Mouse (Mus musculus) forebrain, postnatal 0 days (tissue): ENCODE results near the gene Bloc1s4. TPM values are rescaled to one million over a fixed set of nuclear protein-coding genes. Genes with fewer than 3 reads are reported as not detected.

Source experiments
- ATAC-seq: fragments of 200-750 bp; cut with Nextera tagmentation; 2 replicates; pipeline ENCODE4 v1.8.0; 2017; ENCODE audit warnings: mild to moderate bottlenecking, moderate library complexity
- DNase-seq: peaks from one replicate; pipeline ENCODE4 v3.0.0-alpha.2; 2015
- H3K27ac ChIP-seq: fragments of 300-500 bp; sonication (generic); 2 replicates; pipeline ENCODE4 v1.5.1; 2014; ENCODE audit warnings: low read depth, mild to moderate bottlenecking, antibody characterized with exemption, low read length, moderate library complexity, mixed read lengths
- H3K27me3 ChIP-seq: fragments of 300-500 bp; sonication (generic); 2 replicates; pipeline ENCODE4 v1.6.1; 2014; ENCODE audit warnings: mild to moderate bottlenecking, low read length, mixed read lengths; ENCODE audit not compliant: insufficient read depth
- H3K36me3 ChIP-seq: fragments of 300-500 bp; sonication (generic); 2 replicates; pipeline ENCODE4 v1.6.1; 2014; ENCODE audit warnings: mild to moderate bottlenecking, moderate library complexity; ENCODE audit not compliant: insufficient read depth
- H3K4me1 ChIP-seq: fragments of 300-500 bp; sonication (generic); 2 replicates; pipeline ENCODE4 v1.6.1; 2014; ENCODE audit warnings: antibody characterized with exemption; ENCODE audit not compliant: insufficient read depth
- H3K4me2 ChIP-seq: fragments of 300-500 bp; sonication (generic); 2 replicates; pipeline ENCODE4 v1.6.1; 2014; ENCODE audit warnings: low read depth, mild to moderate bottlenecking, moderate library complexity
- H3K4me3 ChIP-seq: fragments of 300-500 bp; sonication (generic); 2 replicates; pipeline ENCODE4 v1.5.1; 2014; ENCODE audit warnings: low read depth, low read length, mixed read lengths
- H3K9ac ChIP-seq: fragments of 300-500 bp; sonication (generic); 2 replicates; pipeline ENCODE4 v1.6.1; 2014; ENCODE audit warnings: mild to moderate bottlenecking
- H3K9me3 ChIP-seq: fragments of 300-500 bp; sonication (generic); 2 replicates; pipeline ENCODE4 v1.6.1; 2016; ENCODE audit warnings: low read length
- CTCF ChIP-seq: sonication (generic); IDR thresholded peaks from 2 replicates; pipeline ENCODE4 v1.5.1; 2016; ENCODE audit warnings: antibody characterized with exemption, control low read depth, low read depth
- WGBS: fragments of 180-500 bp; shearing (Covaris S2); extraction: QIAGEN DNeasy Blood & Tissue Kit; methylation state at CpG from one replicate; pipeline ENCODE4 v1.1.7; 2014; 5-methylcytosine and 5-hydroxymethylcytosine counted together
- polyA plus RNA-seq: library from polyadenylated mRNA; unstranded; fragments of >200 nt; fragmentation: Nextera tagmentation; extraction: Ambion mirVana; gene quantifications from 2 replicates; pipeline ENCODE4 v1.2.1, GENCODE M21; 2015
- total RNA-seq: library from RNA; depleted of rRNA; stranded (reverse); fragments of >200 nt; gene quantifications from 2 replicates; pipeline ENCODE4 v1.2.3, GENCODE M21; 2014

Bloc1s4 gene
- total and polyA plus RNA-seq, 2 experiments from 2014 or later: 23.6 to 32.7 TPM

GRCm38 (mm10) chr5:36759848-36760247 is 11.4 kb upstream of the Bloc1s4 start:
- Histone ChIP-seq H3K27me3 (no peaks in the 10 kb centered on the region), H3K4me3 (no peak overlapping the region), H3K9ac (no peak overlapping the region), H3K36me3 (no peaks in the 10 kb centered on the region), H3K4me2 (no peak overlapping the region), H3K4me1 (no peaks in the 10 kb centered on the region), H3K27ac (no peak overlapping the region), H3K9me3 (no peaks in the 10 kb centered on the region)
- DNase-seq (no peak), ATAC-seq (no peak)
- TF ChIP-seq CTCF: no peak
- 88% methylated on average over 4 of the region's 4 CpGs for WGBS

- DNase-seq (no peak), ATAC-seq (no peak)
- H3K9me3 ChIP-seq: no peaks in the 10 kb centered on the region
- 67% methylated on average over 5 of the region's 5 CpGs for WGBS
- H3K4me1 ChIP-seq: no peaks in the 10 kb centered on the region
- no peak overlapping the region for H3K4me2 ChIP-seq
- no peak overlapping the region for H3K4me3 ChIP-seq
- H3K9ac ChIP-seq: no peak overlapping the region
- no peak overlapping the region for H3K27ac ChIP-seq
- no peaks in the 10 kb centered on the region for H3K36me3 ChIP-seq
- H3K27me3 ChIP-seq: no peaks in the 10 kb centered on the region
- peak; percentile 45 for TF ChIP-seq CTCF
Observed at GRCm38 (mm10) chr5:36757033-36757432, 8.6 kb upstream of the Bloc1s4 start.

- WGBS: 78% methylated on average over 9 of the region's 9 CpGs
- H3K4me3 ChIP-seq: no peak overlapping the region
- ATAC-seq (no peak), DNase-seq (no peak)
- no peaks in the 10 kb centered on the region for H3K36me3 ChIP-seq
- H3K4me2 ChIP-seq: no peak overlapping the region
- H3K27ac ChIP-seq: no peak overlapping the region
- no peak overlapping the region for H3K9ac ChIP-seq
- H3K4me1 ChIP-seq: peaks cover 9% of the 10 kb centered on the region
- no peaks in the 10 kb centered on the region for H3K27me3 ChIP-seq
- H3K9me3 ChIP-seq: no peaks in the 10 kb centered on the region
- peak; percentile 43 for TF ChIP-seq CTCF
Observed at GRCm38 (mm10) chr5:36750119-36751078, 1.9 kb upstream of the Bloc1s4 start.

- Histone ChIP-seq H3K9ac (peak overlapping the region; percentile 89), H3K4me2 (peak overlapping the region; percentile 94), H3K36me3 (no peaks in the 10 kb centered on the region), H3K27ac (peak overlapping the region; percentile 71), H3K27me3 (no peaks in the 10 kb centered on the region), H3K4me3 (peak overlapping the region; percentile 97), H3K9me3 (no peaks in the 10 kb centered on the region), H3K4me1 (peaks cover 9% of the 10 kb centered on the region)
- ATAC-seq (peak; percentile 46), DNase-seq (no peak)
- no peak for TF ChIP-seq CTCF
- WGBS: 5% methylated on average over 68 of the region's 76 CpGs
Observed at GRCm38 (mm10) chr5:36747794-36748535, 485 bp downstream of the Bloc1s4 start.

GRCm38 (mm10) chr5:36747071-36747470 is 1.4 kb downstream of the Bloc1s4 start:
- Histone ChIP-seq H3K9ac (no peak overlapping the region), H3K36me3 (no peaks in the 10 kb centered on the region), H3K27me3 (no peaks in the 10 kb centered on the region), H3K4me1 (peaks cover 9% of the 10 kb centered on the region), H3K4me2 (peak overlapping the region; percentile 94), H3K9me3 (no peaks in the 10 kb centered on the region), H3K4me3 (peak overlapping the region; percentile 97), H3K27ac (no peak overlapping the region)
- ATAC-seq: no peak
- WGBS: 88% methylated on average over 7 of the region's 7 CpGs
- DNase-seq: no peak
- TF ChIP-seq CTCF: no peak

- no peak overlapping the region for H3K4me2 ChIP-seq
- no peak overlapping the region for H3K9ac ChIP-seq
- peak; percentile 87 for TF ChIP-seq CTCF
- ATAC-seq (no peak), DNase-seq (peak; percentile 71)
- no peak overlapping the region for H3K4me3 ChIP-seq
- H3K27ac ChIP-seq: no peak overlapping the region
- H3K4me1 ChIP-seq: peaks cover 8% of the 10 kb centered on the region
- no peaks in the 10 kb centered on the region for H3K9me3 ChIP-seq
- WGBS: 40% methylated on average over 16 of the region's 16 CpGs
- H3K36me3 ChIP-seq: no peaks in the 10 kb centered on the region
- H3K27me3 ChIP-seq: no peaks in the 10 kb centered on the region
Observed at GRCm38 (mm10) chr5:36742126-36742848, 6.2 kb downstream of the Bloc1s4 start.
